Mouse (Mus musculus) myocyte (in vitro differentiated cells): ENCODE measurements around the gene Amy2a2. TPM values are rescaled to one million over a fixed set of nuclear protein-coding genes. Genes with fewer than 3 reads are reported as not detected.
"Not testable (repeated sequence)": the region's sequence is repeated elsewhere in the genome, so short reads cannot be mapped to it uniquely, and the experiment has no call there.

Source experiments
- H3K27me3 ChIP-seq: one replicate; pipeline ENCODE4 v1.6.1; 2011; ENCODE audit not compliant: control insufficient read depth, insufficient read depth, insufficient read length
- H3K36me3 ChIP-seq: one replicate; pipeline ENCODE4 v1.6.1; 2011; ENCODE audit not compliant: control insufficient read depth, insufficient read depth
- H3K4me2 ChIP-seq: one replicate; pipeline ENCODE4 v1.6.1; 2011; ENCODE audit warnings: low read depth, control low read depth
- H3K4me3 ChIP-seq: one replicate; pipeline ENCODE4 v1.5.1; 2011; ENCODE audit warnings: mild to moderate bottlenecking, control low read depth, moderate library complexity
- H3K79me2 ChIP-seq: one replicate; pipeline ENCODE4 v1.6.1; 2011; ENCODE audit not compliant: control insufficient read depth, insufficient read depth
- H3ac ChIP-seq: one replicate; pipeline ENCODE4 v1.6.1; 2011; ENCODE audit not compliant: control insufficient read depth, insufficient read length
- polyA plus RNA-seq: library from polyadenylated mRNA; unstranded; fragments of >200 nt; fragmentation: generic; extraction: Trizol; gene quantifications from one replicate; pipeline ENCODE4 v1.2.1, GENCODE M21; 2012; ENCODE audit warnings: missing spikeins

Gene Amy2a2
- not detected for polyA plus RNA-seq

GRCm38 (mm10) chr3:113356558-113356957, at the start of gene Amy2a2:
Gene Amy2a2, minus strand, starts transcription at chr3:113356658.
- H3K4me3 ChIP-seq, H3K79me2 ChIP-seq, H3K36me3 ChIP-seq, H3ac ChIP-seq, H3K4me2 ChIP-seq, H3K27me3 ChIP-seq: not testable (repeated sequence)

- H3K27me3 ChIP-seq, H3K79me2 ChIP-seq, H3ac ChIP-seq, H3K4me2 ChIP-seq, H3K4me3 ChIP-seq, H3K36me3 ChIP-seq: not testable (repeated sequence)
These were observed 11.0 kb downstream of the Amy2a2 start for GRCm38 (mm10) chr3:113345484-113345883.

GRCm38 (mm10) chr3:113323952-113324351, 32.5 kb downstream of the Amy2a2 start, which contains the start of gene Amy2a3:
Gene Amy2a3, minus strand, starts transcription at chr3:113324052.
- not testable (repeated sequence) for H3K4me3 ChIP-seq, H3K36me3 ChIP-seq, H3K27me3 ChIP-seq, H3K4me2 ChIP-seq, H3ac ChIP-seq, H3K79me2 ChIP-seq

- not testable (repeated sequence) for H3K79me2 ChIP-seq, H3ac ChIP-seq, H3K4me2 ChIP-seq, H3K27me3 ChIP-seq, H3K4me3 ChIP-seq, H3K36me3 ChIP-seq
These were observed 43.5 kb downstream of the Amy2a2 start for GRCm38 (mm10) chr3:113312937-113313336.

Other genes with a start within 250 kb of the Amy2a2 start
- gene Amy2a5, start 97.8 kb downstream of the Amy2a2 start, polyA plus RNA-seq = not detected
- not detected for gene Amy2a4, start 65.2 kb downstream of the Amy2a2 start, polyA plus RNA-seq
- gene Amy2a3, start 32.6 kb downstream of the Amy2a2 start, polyA plus RNA-seq = not detected
- gene Amy2a1, start 175.8 kb upstream of the Amy2a2 start, polyA plus RNA-seq = not detected